Mouse (Mus musculus) heart, embryonic 10.5 days (tissue): ENCODE data around the gene Mkrn1. TPM values are rescaled to one million over a fixed set of nuclear protein-coding genes. Genes with fewer than 3 reads are reported as not detected.
"Not testable (repeated sequence)": the region's sequence is repeated elsewhere in the genome, so short reads cannot be mapped to it uniquely, and the experiment has no call there.

Source experiments
- DNase-seq: peaks from one replicate; pipeline ENCODE4 v3.0.0-alpha.2; 2017; ENCODE audit warnings: low spot score
- H3K27ac ChIP-seq: fragments of 300-500 bp; sonication (generic); 2 replicates; pipeline ENCODE4 v1.5.1; 2016; ENCODE audit warnings: mild to moderate bottlenecking
- H3K27me3 ChIP-seq: fragments of 300-500 bp; sonication (generic); 2 replicates; pipeline ENCODE4 v1.6.1; 2016; ENCODE audit warnings: mild to moderate bottlenecking; ENCODE audit not compliant: poor library complexity, insufficient read depth, severe bottlenecking
- H3K36me3 ChIP-seq: fragments of 300-500 bp; sonication (generic); 2 replicates; pipeline ENCODE4 v1.6.1; 2016; ENCODE audit warnings: mild to moderate bottlenecking, moderate library complexity
- H3K4me1 ChIP-seq: fragments of 300-500 bp; sonication (generic); 2 replicates; pipeline ENCODE4 v1.6.1; 2016; ENCODE audit warnings: mild to moderate bottlenecking
- H3K4me3 ChIP-seq: fragments of 300-500 bp; sonication (generic); 2 replicates; pipeline ENCODE4 v1.5.1; 2016; ENCODE audit warnings: mild to moderate bottlenecking, moderate library complexity
- H3K9me3 ChIP-seq: fragments of 300-500 bp; sonication (generic); 2 replicates; pipeline ENCODE4 v1.6.1; 2016; ENCODE audit warnings: mild to moderate bottlenecking, moderate library complexity
- WGBS: fragments of 180-500 bp; shearing (Covaris S2); methylation state at CpG from one replicate; pipeline ENCODE4 v1.1.7; 2016; 5-methylcytosine and 5-hydroxymethylcytosine counted together
- polyA plus RNA-seq: library from polyadenylated mRNA; unstranded; fragments of >200 nt; fragmentation: Nextera tagmentation; extraction: Ambion mirVana; gene quantifications from 2 replicates; pipeline ENCODE4 v1.2.1, GENCODE M21; 2016

Gene Mkrn1
- polyA plus RNA-seq, 1 experiment from 2014 or later: 34.2 TPM

GRCm38 (mm10) chr6:39395471-39395870 is 24.8 kb downstream of the Mkrn1 start:
- no peaks in the 10 kb centered on the region for H3K27me3 ChIP-seq
- H3K9me3 ChIP-seq: no peaks in the 10 kb centered on the region
- WGBS: 83% methylated on average over 4 of the region's 4 CpGs
- DNase-seq: no peak
- no peak overlapping the region for H3K27ac ChIP-seq
- no peaks in the 10 kb centered on the region for H3K4me1 ChIP-seq
- H3K36me3 ChIP-seq: peaks cover 11% of the 10 kb centered on the region; the same call in 1 of the 2 replicates
- H3K4me3 ChIP-seq: no peak overlapping the region

- Histone ChIP-seq H3K9me3 (no peaks in the 10 kb centered on the region), H3K4me1 (no peaks in the 10 kb centered on the region), H3K36me3 (no peaks in the 10 kb centered on the region), H3K27ac (no peak overlapping the region), H3K4me3 (no peak overlapping the region), H3K27me3 (no peaks in the 10 kb centered on the region)
- DNase-seq: no peak
- 78% methylated on average over 2 of the region's 2 CpGs for WGBS
Observed at GRCm38 (mm10) chr6:39389988-39390387, 30.3 kb downstream of the Mkrn1 start.

GRCm38 (mm10) chr6:39381125-39381880 is 39.0 kb downstream of the Mkrn1 start, which contains the start of gene Rab19:
Gene Rab19, plus strand, starts transcription at chr6:39381175.
- no peak for DNase-seq
- peak within 1 kb of the TSS; percentile 60 for H3K4me3 ChIP-seq
- H3K9me3 ChIP-seq: no peaks in the 10 kb centered on the region
- peaks cover 6% of the 10 kb centered on the region; the same call in 1 of the 2 replicates for H3K27me3 ChIP-seq
- WGBS: 4% methylated on average over 20 of the region's 20 CpGs
- H3K36me3 ChIP-seq: no peaks in the 10 kb centered on the region
- H3K4me1 ChIP-seq: peaks cover 6% of the 10 kb centered on the region
- H3K27ac ChIP-seq: peak within 1 kb of the TSS; percentile 72; the same call in 1 of the 2 replicates

DNA sequence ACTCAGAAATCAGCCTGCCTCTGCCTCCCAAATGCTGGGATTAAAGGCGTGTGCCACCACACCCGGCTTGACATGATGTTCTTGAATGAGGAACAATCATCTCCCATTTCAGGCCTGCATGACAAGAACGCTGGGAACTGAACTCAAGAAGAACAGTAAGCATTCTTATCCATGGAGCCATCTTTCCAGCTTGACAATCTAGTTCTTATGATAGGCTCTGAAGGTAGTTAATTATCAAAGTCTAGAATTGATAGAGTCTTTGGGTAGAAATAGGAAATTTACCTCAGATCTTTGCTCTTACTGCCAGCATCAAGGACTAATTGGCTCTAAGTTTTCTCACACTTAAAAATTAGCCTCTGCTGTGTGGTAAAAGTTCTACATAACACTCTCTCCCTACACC is 40.0 kb downstream of the Mkrn1 start:
- H3K36me3 ChIP-seq: no peaks in the 10 kb centered on the region
- no peak overlapping the region for H3K4me3 ChIP-seq
- H3K4me1 ChIP-seq: peaks cover 9% of the 10 kb centered on the region
- no peak overlapping the region for H3K27ac ChIP-seq
- WGBS: 88% methylated on average over 3 of the region's 3 CpGs
- DNase-seq: no peak
- H3K27me3 ChIP-seq: peaks cover 6% of the 10 kb centered on the region; the same call in 1 of the 2 replicates
- H3K9me3 ChIP-seq: no peaks in the 10 kb centered on the region

DNA sequence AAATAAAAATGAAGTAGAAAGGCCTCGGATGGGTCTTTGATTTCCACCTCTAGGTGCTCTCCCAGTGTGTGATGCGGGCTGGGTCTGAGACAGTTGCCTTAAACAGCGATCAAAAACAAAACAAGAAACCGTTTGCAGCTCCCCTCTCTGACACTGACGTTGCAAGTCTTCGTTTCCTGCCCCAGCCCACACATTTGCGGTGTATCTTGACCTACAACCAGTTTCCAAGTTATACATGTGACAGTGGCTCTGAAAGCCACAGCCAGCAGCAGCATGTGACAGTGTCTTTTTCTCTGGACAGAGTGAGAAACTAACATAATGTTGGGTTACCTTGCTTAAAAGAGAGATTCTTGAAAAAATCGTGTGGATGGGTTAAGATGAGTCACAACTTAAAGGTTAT is 40.5 kb downstream of the Mkrn1 start:
- H3K36me3 ChIP-seq: peaks cover 3% of the 10 kb centered on the region
- H3K27me3 ChIP-seq: peaks cover 6% of the 10 kb centered on the region; the same call in 1 of the 2 replicates
- DNase-seq: no peak
- H3K4me1 ChIP-seq: peaks cover 9% of the 10 kb centered on the region
- no peaks in the 10 kb centered on the region for H3K9me3 ChIP-seq
- 64% methylated on average over 8 of the region's 8 CpGs for WGBS
- H3K4me3 ChIP-seq: no peak overlapping the region
- no peak overlapping the region for H3K27ac ChIP-seq

- no peak for DNase-seq
- no peak overlapping the region for H3K27ac ChIP-seq
- H3K4me3 ChIP-seq: no peak overlapping the region
- H3K4me1 ChIP-seq: peaks cover 9% of the 10 kb centered on the region
- peaks cover 8% of the 10 kb centered on the region for H3K36me3 ChIP-seq
- H3K27me3 ChIP-seq: peaks cover 6% of the 10 kb centered on the region; the same call in 1 of the 2 replicates
- WGBS: 53% methylated on average over 4 of the region's 4 CpGs
- H3K9me3 ChIP-seq: no peaks in the 10 kb centered on the region
Observed at GRCm38 (mm10) chr6:39379224-39379623, 41.0 kb downstream of the Mkrn1 start.

GRCm38 (mm10) chr6:39378161-39378835 is 42.0 kb downstream of the Mkrn1 start:
- WGBS: 74% methylated on average over 13 of the region's 13 CpGs
- not testable (repeated sequence) for H3K27me3 ChIP-seq, H3K4me3 ChIP-seq, H3K9me3 ChIP-seq, H3K4me1 ChIP-seq, DNase-seq, H3K27ac ChIP-seq
- H3K36me3 ChIP-seq: peaks cover 14% of the 10 kb centered on the region

DNA sequence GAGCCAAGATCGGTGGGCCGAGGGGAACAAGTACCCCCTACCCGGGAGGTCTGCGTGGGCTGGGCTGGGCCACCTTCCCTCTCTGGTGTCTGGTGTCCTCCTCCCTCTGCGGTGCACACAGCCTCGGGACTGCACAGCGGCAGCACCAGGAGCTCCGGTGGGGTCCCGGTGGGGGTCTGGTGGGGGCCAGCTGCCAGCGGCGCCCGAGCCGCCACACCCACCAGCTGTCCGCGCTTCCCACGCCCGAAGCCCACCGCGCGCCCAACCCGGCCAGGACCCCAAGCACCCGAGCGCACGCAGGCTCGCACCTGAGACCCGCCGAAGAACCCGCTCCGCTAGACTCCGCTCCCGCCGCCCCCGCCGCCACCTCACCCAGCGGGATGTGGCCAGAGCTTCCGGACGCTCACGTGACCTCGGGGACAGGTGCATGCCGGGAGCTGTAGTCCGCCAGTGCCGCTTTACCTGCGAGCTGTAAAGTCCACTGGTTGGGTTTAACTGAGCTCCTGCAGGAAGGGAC is 42.9 kb downstream of the Mkrn1 start, which contains the start of gene Slc37a3:
Gene Slc37a3, minus strand, starts transcription at position 365 of the 517 bp plus-strand sequence.
- WGBS: under 1% methylated on average over 43 of the region's 43 CpGs
- H3K9me3 ChIP-seq: no peaks in the 10 kb centered on the region
- peaks cover 14% of the 10 kb centered on the region for H3K36me3 ChIP-seq
- H3K27ac ChIP-seq: peak within 1 kb of the TSS; percentile 94
- H3K27me3 ChIP-seq: peaks cover 6% of the 10 kb centered on the region; the same call in 1 of the 2 replicates
- peak; percentile 95 for DNase-seq
- peak within 1 kb of the TSS; percentile 97 for H3K4me3 ChIP-seq
- H3K4me1 ChIP-seq: peaks cover 9% of the 10 kb centered on the region

DNA sequence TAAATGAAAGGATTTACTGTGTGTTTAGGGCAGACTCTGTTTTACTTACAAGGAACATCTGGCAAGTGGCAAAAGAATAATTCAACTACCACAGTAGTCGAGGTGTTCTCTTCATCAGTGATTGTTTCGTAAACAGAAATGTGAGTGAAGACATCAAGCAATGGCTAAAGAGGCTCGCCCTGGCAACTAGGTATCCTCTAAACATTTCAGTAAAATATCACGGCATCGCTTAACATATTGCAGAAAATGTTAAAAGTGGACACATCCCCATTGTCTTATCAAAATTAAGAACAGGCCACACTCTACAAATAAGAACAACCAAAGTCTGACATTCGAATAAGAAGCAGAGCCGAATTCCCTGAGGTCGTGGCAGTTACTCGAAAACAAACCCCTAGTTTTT is 43.5 kb downstream of the Mkrn1 start:
- DNase-seq: no peak
- Histone ChIP-seq H3K4me1 (peaks cover 9% of the 10 kb centered on the region), H3K36me3 (peaks cover 14% of the 10 kb centered on the region), H3K27ac (peak overlapping the region; percentile 94), H3K27me3 (peaks cover 6% of the 10 kb centered on the region; the same call in 1 of the 2 replicates), H3K9me3 (no peaks in the 10 kb centered on the region), H3K4me3 (peak overlapping the region; percentile 97)
- 23% methylated on average over 9 of the region's 9 CpGs for WGBS

GRCm38 (mm10) chr6:39373301-39373955 is 46.8 kb downstream of the Mkrn1 start:
- WGBS: 79% methylated on average over 4 of the region's 4 CpGs
- DNase-seq: no peak
- Histone ChIP-seq H3K36me3 (peaks cover 15% of the 10 kb centered on the region), H3K4me3 (no peak overlapping the region), H3K27ac (no peak overlapping the region), H3K4me1 (peaks cover 9% of the 10 kb centered on the region), H3K9me3 (no peaks in the 10 kb centered on the region), H3K27me3 (no peaks in the 10 kb centered on the region)

DNA sequence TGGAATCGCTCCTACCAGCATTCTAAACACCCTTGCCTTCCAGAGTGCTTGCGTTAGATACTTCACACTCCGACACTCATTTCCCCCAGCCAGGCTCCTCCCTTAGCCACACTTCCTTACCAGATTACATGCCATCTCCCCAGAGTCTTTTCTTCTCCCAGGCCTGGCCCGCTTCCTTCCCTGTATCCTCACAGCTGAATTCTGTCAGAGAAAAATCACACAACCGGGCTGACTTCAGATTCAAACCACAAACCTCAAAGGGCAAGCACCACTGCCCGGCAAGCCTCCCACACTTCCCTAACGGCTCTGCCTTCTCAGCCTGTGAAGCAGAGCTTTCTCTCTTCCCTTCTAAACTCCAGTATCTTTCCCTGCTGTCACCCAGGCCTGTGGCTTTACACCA is 47.5 kb downstream of the Mkrn1 start:
- Histone ChIP-seq H3K36me3 (peaks cover 17% of the 10 kb centered on the region), H3K4me3 (no peak overlapping the region), H3K27ac (peak overlapping the region; percentile 31; the same call in 1 of the 2 replicates), H3K4me1 (peaks cover 9% of the 10 kb centered on the region), H3K27me3 (no peaks in the 10 kb centered on the region), H3K9me3 (no peaks in the 10 kb centered on the region)
- WGBS: 42% methylated on average over 7 of the region's 7 CpGs
- DNase-seq: no peak

DNA sequence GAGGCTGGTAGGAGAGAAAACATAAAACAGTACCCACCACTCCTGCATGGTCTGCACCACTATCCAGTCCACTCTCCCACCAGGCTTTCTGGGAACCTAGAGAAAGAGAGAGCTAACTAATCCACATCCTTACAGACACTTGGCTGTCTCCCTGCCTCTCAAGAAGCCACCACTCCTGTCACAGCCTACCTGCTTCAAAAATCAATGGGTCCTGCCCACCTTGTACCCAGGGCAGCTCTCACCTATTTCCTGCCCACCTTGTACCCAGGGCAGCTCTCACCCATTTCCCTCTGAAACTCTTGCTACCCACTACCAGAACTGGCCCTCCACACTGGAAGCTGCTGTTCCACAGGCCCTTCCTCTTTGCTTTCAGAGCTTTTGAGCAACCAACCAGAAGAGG is 48.2 kb downstream of the Mkrn1 start:
- Histone ChIP-seq H3K4me1 (peaks cover 9% of the 10 kb centered on the region), H3K27me3 (no peaks in the 10 kb centered on the region), H3K36me3 (peaks cover 24% of the 10 kb centered on the region), H3K9me3 (no peaks in the 10 kb centered on the region), H3K4me3 (no peak overlapping the region), H3K27ac (no peak overlapping the region)
- DNase-seq: no peak
